Mouse (Mus musculus): ENCODE data around the gene Commd6. TPM values are rescaled to one million over a fixed set of nuclear protein-coding genes. Genes with fewer than 3 reads are reported as not detected.

Gene Commd6
- polyA plus RNA-seq, 1 experiment from 2014 or later, result 91.8 TPM

Other genes starting within 250 kb of the Commd6 start
- gene Tbc1d4, start 31.5 kb downstream of the Commd6 start, polyA plus RNA-seq (2014; fragmentation: Nextera tagmentation; extraction: Ambion mirVana), result 20.5 and 23.9 TPM in 2 replicates
- 95.6 and 97.6 TPM in 2 replicates for gene Uchl3, start 13.3 kb upstream of the Commd6 start, polyA plus RNA-seq (2014; fragmentation: Nextera tagmentation; extraction: Ambion mirVana)
- gene Gm9922, start 89.1 kb upstream of the Commd6 start, polyA plus RNA-seq (2014; fragmentation: Nextera tagmentation; extraction: Ambion mirVana), result 3.8 and 5.3 TPM in 2 replicates
- gene Lmo7, start 89.3 kb upstream of the Commd6 start, polyA plus RNA-seq (2014; fragmentation: Nextera tagmentation; extraction: Ambion mirVana), result 241 and 275 TPM in 2 replicates